Mouse (Mus musculus) olfactory bulb, adult 2 months (tissue): Measurements from ENCODE around the gene Ccl20.

Experiments used
- CTCF ChIP-seq: fragments of 200-500 bp; IDR thresholded peaks from 2 replicates; pipeline ENCODE4 v1.5.1; 2012; ENCODE audit warnings: low read depth, mild to moderate bottlenecking, low read length, moderate library complexity; ENCODE audit not compliant: insufficient read depth
- POLR2A ChIP-seq: fragments of 200-500 bp; IDR thresholded peaks from 2 replicates; pipeline ENCODE4 v1.6.1; 2012; ENCODE audit warnings: mild to moderate bottlenecking, low read depth, low read length, moderate library complexity; ENCODE audit not compliant: insufficient read depth

DNA sequence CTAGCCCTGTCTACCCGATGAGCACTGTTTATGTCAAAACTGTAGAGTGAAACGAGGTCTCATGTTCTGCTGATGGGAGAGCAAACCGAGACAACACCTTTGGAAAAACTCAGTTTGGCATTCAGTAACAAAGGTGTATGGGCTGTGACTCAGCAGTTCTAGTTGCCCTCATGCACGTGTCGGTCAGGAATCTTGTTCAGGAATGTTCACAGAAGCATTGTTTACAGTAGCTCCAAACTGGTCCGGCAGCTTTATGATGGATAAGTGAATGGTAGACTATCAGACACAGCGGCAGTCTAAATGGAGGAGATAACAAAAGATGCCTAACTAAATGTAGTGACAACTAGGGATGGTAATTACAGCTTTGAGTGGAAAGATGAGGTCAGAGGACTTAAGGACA is 19.3 kb downstream of the Ccl20 start:
- no peak for TF ChIP-seq CTCF
- TF ChIP-seq POLR2A, result no peak
